3 mouse cellular contexts compared by ENCODE assay signal in genomic region chr5:108092731-108093130, GRCm38 (mm10).
DNase-seq lines count a peak whose midpoint lies in the region.

No protein-coding gene starts in this region.

- DNase-seq in R1 (ENCODE audit: low read depth, low spot score): peak; percentile 86
- DNase-seq in ZHBTc4 (ENCODE audit: low read depth, low spot score): peak; percentile 50
- peak; percentile 40 for DNase-seq in heart, adult 11 months
